Mouse (Mus musculus): ENCODE measurements around the gene Nr4a1. TPM values are rescaled to one million over a fixed set of nuclear protein-coding genes. Genes with fewer than 3 reads are reported as not detected.
A peak's percentile ranks its signal among the peaks of the same experiment; 100 is the strongest.

Nr4a1 gene
- 11.5 and 12.4 TPM in 2 replicates for polyA plus RNA-seq (2014; fragmentation: Nextera tagmentation; extraction: Ambion mirVana)

DNA sequence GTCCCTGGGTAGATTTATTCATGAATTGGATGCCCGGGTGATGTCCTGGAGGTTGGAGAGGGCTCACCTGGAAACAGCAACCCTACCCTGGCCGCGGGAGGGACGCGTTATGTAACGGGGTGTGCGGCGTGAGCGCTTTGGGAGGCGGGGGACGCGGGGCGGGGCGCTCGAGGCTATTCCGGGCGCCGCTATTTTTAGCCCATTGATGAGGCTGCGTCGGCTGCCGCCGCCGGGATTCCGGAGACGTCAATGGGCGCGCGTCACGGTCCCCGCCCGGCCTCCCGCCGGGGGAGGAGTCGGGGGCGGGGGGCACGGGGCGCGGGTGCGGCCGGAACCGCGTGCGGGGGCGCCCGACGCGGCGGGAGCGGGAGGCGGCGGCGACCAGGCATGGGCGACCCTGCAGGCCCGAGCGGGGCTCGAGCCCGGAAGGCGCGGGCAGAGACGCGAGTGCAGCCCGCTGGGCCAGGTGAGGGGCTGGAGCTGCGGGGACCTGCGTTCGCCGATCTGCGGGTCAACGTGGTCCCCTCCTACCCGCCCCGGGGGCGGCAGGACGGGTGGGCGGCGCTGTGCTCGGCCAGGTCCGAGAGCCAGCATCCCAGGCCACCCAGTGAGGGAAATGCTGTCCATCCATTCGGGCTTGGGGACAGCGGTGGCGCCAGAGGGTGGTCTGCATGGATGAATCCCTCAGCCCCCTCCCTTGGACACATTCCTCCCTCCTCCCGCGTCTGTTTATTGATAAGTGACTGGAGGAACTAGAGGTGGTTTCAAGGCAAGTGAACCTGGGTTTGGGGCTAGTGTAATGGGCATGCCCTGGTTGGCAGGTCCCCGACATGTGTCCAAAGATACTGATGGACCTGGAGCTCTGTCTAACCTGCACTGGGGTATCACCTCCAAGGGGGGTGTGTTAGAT, at the start of gene Nr4a1:
TSS of gene Nr4a1 (plus strand) at position 384 of the 910 bp plus-strand sequence.
- Histone ChIP-seq H3K4me3 (ENCODE audit: low read depth, low read length) (peak within 1 kb of the TSS; percentile 66), H3K4me1 (ENCODE audit: control insufficient read depth, insufficient read depth, low read length) (no peaks in the 10 kb centered on the region; the same call in none of the 2 replicates), H3K36me3 (ENCODE audit: control insufficient read depth, insufficient read depth, low read length) (no peaks in the 10 kb centered on the region), H3K9me3 (ENCODE audit: control insufficient read depth, low read length) (no peaks in the 10 kb centered on the region), H3K9ac (ENCODE audit: low read depth, low read length) (peak within 1 kb of the TSS; percentile 90), H3K27me3 (replicated peaks; ENCODE audit: control insufficient read depth, insufficient read depth, low read length) (no peaks in the 10 kb centered on the region), H3K4me2 (ENCODE audit: low read depth, low read length) (peak within 1 kb of the TSS; percentile 89), H3K27ac (replicated peaks; ENCODE audit: low read depth, low read length) (peak within 1 kb of the TSS; percentile 65)
- whole genome bisulfite sequencing = 1% methylated on average over 31 of the region's 82 CpGs
- DNase-seq (ENCODE audit: low spot score) (peak; percentile 82), ATAC-seq (ENCODE audit: low read depth) (peak; percentile 69)

DNA sequence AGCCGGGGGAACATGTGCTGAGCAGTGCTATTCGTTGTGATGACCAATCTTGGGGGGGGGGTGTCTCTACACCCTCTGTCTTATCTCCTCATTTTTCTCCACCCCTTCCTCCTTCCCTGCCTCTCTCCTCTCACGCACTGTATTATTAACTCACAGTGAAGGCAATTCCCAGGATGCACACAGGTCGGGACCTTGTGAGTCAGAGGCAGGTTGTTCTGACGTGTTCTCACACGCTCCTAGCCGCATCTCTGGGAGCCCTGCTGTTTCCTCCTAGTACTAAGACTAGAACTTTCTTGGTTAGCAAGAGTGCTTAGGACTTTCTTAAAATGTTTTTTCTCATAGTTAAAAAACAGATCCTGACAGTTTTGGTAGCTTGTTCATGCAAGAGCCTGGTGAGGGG, 49.3 kb upstream of the Nr4a1 start:
- Histone ChIP-seq H3K27me3 (replicated peaks; ENCODE audit: control insufficient read depth, insufficient read depth, low read length) (no peaks in the 10 kb centered on the region), H3K27ac (replicated peaks; ENCODE audit: low read depth, low read length) (no peak overlapping the region), H3K36me3 (ENCODE audit: control insufficient read depth, insufficient read depth, low read length) (peaks cover 90% of the 10 kb centered on the region), H3K4me3 (ENCODE audit: low read depth, low read length) (no peak overlapping the region), H3K4me2 (ENCODE audit: low read depth, low read length) (no peak overlapping the region), H3K9me3 (ENCODE audit: control insufficient read depth, low read length) (0 out of 2 replicates have a peak, but pooled peaks cover 4% of the 10 kb centered on the region), H3K4me1 (ENCODE audit: control insufficient read depth, insufficient read depth, low read length) (no peaks in the 10 kb centered on the region), H3K9ac (ENCODE audit: low read depth, low read length) (no peak overlapping the region)
- no peak for ATAC-seq (ENCODE audit: low read depth)
- 67% methylated on average over 7 of the region's 7 CpGs for WGBS
- no peak for DNase-seq (ENCODE audit: low spot score)

DNA sequence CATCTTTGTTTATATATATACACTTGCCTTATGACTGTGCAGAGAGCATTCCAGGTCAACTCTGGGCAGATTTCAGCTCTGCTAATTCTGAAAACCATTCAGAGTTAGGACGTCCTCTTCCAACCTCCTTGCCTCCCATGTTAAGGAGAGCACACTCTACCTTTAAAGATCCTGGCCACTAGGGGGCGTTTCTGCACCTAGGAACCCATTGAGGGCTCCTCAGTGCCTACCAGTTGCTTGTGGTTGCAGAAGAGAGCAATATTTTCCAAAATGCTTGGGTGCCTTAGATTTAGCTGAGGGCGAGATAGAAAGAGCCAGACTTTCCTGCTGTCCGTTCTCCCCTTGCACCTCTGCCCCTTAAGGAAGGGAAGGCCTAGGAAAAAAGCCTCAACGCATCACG, 43.8 kb upstream of the Nr4a1 start:
- peak; percentile 85 for DNase-seq (ENCODE audit: low spot score)
- Histone ChIP-seq H3K4me2 (ENCODE audit: low read depth, low read length) (no peak overlapping the region), H3K36me3 (ENCODE audit: control insufficient read depth, insufficient read depth, low read length) (peaks cover 81% of the 10 kb centered on the region), H3K27me3 (replicated peaks; ENCODE audit: control insufficient read depth, insufficient read depth, low read length) (no peaks in the 10 kb centered on the region), H3K4me3 (ENCODE audit: low read depth, low read length) (no peak overlapping the region), H3K27ac (replicated peaks; ENCODE audit: low read depth, low read length) (no peak overlapping the region), H3K9ac (ENCODE audit: low read depth, low read length) (no peak overlapping the region), H3K4me1 (ENCODE audit: control insufficient read depth, insufficient read depth, low read length) (no peaks in the 10 kb centered on the region), H3K9me3 (ENCODE audit: control insufficient read depth, low read length) (no peaks in the 10 kb centered on the region)
- no peak; the same call in 1 of the 2 replicates for ATAC-seq (ENCODE audit: low read depth)
- 66% methylated on average over 6 of the region's 6 CpGs for WGBS

DNA sequence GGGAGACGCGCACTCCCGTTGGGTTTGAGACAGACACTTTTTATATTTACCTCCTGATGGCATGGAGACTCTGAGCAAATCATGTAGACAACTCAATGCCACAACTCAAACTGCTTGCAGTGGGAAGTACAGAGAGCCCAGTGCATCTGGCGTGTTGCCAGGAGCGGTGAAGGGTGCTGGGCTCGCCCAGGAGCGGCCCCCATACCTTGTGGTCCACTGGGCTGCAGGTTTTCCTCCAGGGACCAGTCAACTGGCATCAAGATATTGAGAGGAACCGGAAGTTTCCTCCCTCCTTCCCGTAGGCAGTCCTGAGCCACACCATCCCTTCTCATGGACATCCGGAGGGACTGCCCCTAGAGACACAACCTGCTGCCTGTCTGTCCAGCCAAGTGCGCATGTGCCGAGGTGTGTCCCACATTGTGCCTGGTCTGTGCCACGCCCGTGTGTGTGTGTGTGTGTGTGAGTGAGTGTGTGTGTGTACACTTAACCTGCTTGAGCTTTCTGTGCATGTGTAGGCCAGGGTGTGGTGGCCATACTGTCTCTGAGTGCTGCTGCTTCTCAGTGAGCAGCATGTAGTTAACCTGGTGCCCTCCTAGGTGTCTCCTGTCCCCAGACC, 43.0 kb upstream of the Nr4a1 start:
- no peak overlapping the region for H3K27ac ChIP-seq (replicated peaks; ENCODE audit: low read depth, low read length)
- no peak for ATAC-seq (ENCODE audit: low read depth)
- H3K4me1 ChIP-seq (ENCODE audit: control insufficient read depth, insufficient read depth, low read length) = no peaks in the 10 kb centered on the region
- peaks cover 79% of the 10 kb centered on the region for H3K36me3 ChIP-seq (ENCODE audit: control insufficient read depth, insufficient read depth, low read length)
- H3K4me3 ChIP-seq (ENCODE audit: low read depth, low read length) = no peak overlapping the region
- 90% methylated on average over 14 of the region's 14 CpGs for WGBS
- no peak overlapping the region for H3K4me2 ChIP-seq (ENCODE audit: low read depth, low read length)
- no peaks in the 10 kb centered on the region for H3K27me3 ChIP-seq (replicated peaks; ENCODE audit: control insufficient read depth, insufficient read depth, low read length)
- no peak for DNase-seq (ENCODE audit: low spot score)
- H3K9me3 ChIP-seq (ENCODE audit: control insufficient read depth, low read length) = no peaks in the 10 kb centered on the region
- H3K9ac ChIP-seq (ENCODE audit: low read depth, low read length) = no peak overlapping the region

DNA sequence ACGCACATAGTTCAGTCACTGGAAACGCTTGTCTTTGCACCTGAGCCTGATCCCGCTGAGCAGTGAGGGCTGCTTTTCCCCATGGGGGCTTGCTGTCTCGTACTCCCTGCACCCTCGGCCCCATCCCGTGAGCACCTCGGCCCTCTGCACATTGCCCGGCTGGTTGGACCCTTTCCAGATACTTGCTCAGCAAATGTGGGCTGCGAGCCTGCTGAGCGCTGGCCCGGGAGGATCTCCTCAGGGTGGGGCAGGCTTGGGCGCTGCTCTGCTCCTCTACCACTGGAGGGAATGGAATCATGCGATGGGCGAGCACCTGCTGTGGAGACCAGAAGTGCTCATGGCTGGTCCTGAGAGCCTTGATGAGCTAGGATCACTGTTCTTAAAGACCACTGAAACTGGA, 41.6 kb upstream of the Nr4a1 start:
- 0 out of 2 replicates have a peak overlapping the region, but pooled peaks have one; percentile 14 for H3K9ac ChIP-seq (ENCODE audit: low read depth, low read length)
- peaks cover 67% of the 10 kb centered on the region for H3K36me3 ChIP-seq (ENCODE audit: control insufficient read depth, insufficient read depth, low read length)
- H3K27ac ChIP-seq (replicated peaks; ENCODE audit: low read depth, low read length) = no peak overlapping the region
- no peak overlapping the region for H3K4me2 ChIP-seq (ENCODE audit: low read depth, low read length)
- WGBS = 78% methylated on average over 14 of the region's 14 CpGs
- no peaks in the 10 kb centered on the region for H3K27me3 ChIP-seq (replicated peaks; ENCODE audit: control insufficient read depth, insufficient read depth, low read length)
- ATAC-seq (ENCODE audit: low read depth) (0 out of 2 replicates have a peak, but pooled peaks have one; percentile 35), DNase-seq (ENCODE audit: low spot score) (no peak)
- H3K4me3 ChIP-seq (ENCODE audit: low read depth, low read length) = no peak overlapping the region
- no peaks in the 10 kb centered on the region for H3K9me3 ChIP-seq (ENCODE audit: control insufficient read depth, low read length)
- no peaks in the 10 kb centered on the region for H3K4me1 ChIP-seq (ENCODE audit: control insufficient read depth, insufficient read depth, low read length)

DNA sequence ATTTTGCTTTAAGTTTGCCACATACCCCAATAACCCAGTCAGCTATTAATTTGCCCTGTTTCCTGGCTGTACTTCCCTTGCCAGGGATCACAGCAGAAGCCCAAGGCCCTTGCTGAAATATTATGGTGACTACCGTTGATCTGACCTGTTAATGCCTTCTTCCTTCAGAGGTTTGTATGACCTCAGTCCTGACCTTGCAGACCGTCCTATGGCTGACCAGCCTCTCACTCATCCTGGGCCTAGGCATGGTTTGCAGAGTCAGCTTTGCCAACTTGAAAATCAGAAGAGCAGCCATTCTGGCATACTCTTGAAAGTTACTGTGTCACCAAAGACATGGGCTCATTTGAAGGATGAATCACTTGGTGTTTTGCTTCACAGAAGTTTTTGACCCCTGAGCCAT, 38.9 kb upstream of the Nr4a1 start:
- H3K4me1 ChIP-seq (ENCODE audit: control insufficient read depth, insufficient read depth, low read length) = no peaks in the 10 kb centered on the region
- H3K4me2 ChIP-seq (ENCODE audit: low read depth, low read length) = no peak overlapping the region
- peaks cover 42% of the 10 kb centered on the region for H3K36me3 ChIP-seq (ENCODE audit: control insufficient read depth, insufficient read depth, low read length)
- no peaks in the 10 kb centered on the region for H3K9me3 ChIP-seq (ENCODE audit: control insufficient read depth, low read length)
- WGBS = 63% methylated on average over 2 of the region's 2 CpGs
- no peak for ATAC-seq (ENCODE audit: low read depth)
- no peak overlapping the region for H3K27ac ChIP-seq (replicated peaks; ENCODE audit: low read depth, low read length)
- H3K27me3 ChIP-seq (replicated peaks; ENCODE audit: control insufficient read depth, insufficient read depth, low read length) = no peaks in the 10 kb centered on the region
- H3K4me3 ChIP-seq (ENCODE audit: low read depth, low read length) = no peak overlapping the region
- no peak overlapping the region for H3K9ac ChIP-seq (ENCODE audit: low read depth, low read length)
- no peak for DNase-seq (ENCODE audit: low spot score)

DNA sequence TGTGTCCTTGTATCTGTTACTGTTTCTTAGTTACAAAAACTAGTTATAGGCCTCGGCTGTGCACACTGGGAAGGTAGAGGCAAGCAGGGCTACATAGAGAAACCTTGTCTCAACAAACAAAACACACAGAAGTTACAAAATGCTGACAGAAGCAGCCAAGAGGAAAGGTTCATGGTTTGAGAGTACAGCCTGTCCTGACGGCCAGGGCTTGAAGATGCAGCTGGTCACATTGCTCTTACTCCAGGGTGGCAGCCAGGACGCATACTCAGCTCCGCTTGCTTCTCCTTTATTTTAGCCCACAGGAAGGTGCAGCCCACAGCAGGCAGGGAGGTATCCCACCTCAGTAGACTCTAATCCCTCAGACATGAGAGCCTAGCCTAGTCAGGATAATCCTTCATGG, 38.0 kb upstream of the Nr4a1 start:
- H3K9ac ChIP-seq (ENCODE audit: low read depth, low read length) = no peak overlapping the region
- ATAC-seq (ENCODE audit: low read depth) (no peak), DNase-seq (ENCODE audit: low spot score) (no peak)
- H3K36me3 ChIP-seq (ENCODE audit: control insufficient read depth, insufficient read depth, low read length) = peaks cover 33% of the 10 kb centered on the region
- no peak overlapping the region for H3K4me2 ChIP-seq (ENCODE audit: low read depth, low read length)
- peaks cover under 1% of the 10 kb centered on the region; the same call in 1 of the 2 replicates for H3K4me1 ChIP-seq (ENCODE audit: control insufficient read depth, insufficient read depth, low read length)
- H3K9me3 ChIP-seq (ENCODE audit: control insufficient read depth, low read length) = no peaks in the 10 kb centered on the region
- no peaks in the 10 kb centered on the region for H3K27me3 ChIP-seq (replicated peaks; ENCODE audit: control insufficient read depth, insufficient read depth, low read length)
- no peak overlapping the region for H3K27ac ChIP-seq (replicated peaks; ENCODE audit: low read depth, low read length)
- H3K4me3 ChIP-seq (ENCODE audit: low read depth, low read length) = no peak overlapping the region
- 81% methylated on average over 4 of the region's 4 CpGs for whole genome bisulfite sequencing

DNA sequence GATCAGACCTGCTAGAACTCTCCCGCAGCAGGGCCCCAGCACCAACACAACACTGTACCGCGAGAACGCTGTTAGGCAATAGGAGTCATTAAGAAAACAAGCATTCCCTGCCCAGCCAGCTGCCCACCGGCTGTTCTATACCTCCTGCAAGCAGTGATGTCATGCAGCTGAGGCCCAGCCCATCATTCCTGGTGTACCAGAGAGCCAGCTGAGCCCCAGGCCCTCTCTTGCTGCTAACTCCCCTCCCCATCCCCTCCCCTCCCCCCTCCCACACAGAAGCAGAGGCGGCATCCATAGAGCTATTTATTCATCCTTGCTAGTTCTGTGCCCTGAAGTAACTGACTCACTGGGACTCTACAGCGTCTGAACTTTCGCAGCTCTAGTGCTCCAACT, 33.2 kb upstream of the Nr4a1 start:
- H3K4me3 ChIP-seq (ENCODE audit: low read depth, low read length) = no peak overlapping the region
- peak overlapping the region; percentile 81 for H3K27ac ChIP-seq (replicated peaks; ENCODE audit: low read depth, low read length)
- WGBS = 4% methylated on average over 8 of the region's 8 CpGs

More for the DNA sequence above, 33.2 kb upstream of the Nr4a1 start:
- H3K4me2 ChIP-seq (ENCODE audit: low read depth, low read length) = peak overlapping the region; percentile 50
- no peaks in the 10 kb centered on the region for H3K9me3 ChIP-seq (ENCODE audit: control insufficient read depth, low read length)
- H3K9ac ChIP-seq (ENCODE audit: low read depth, low read length) = no peak overlapping the region
- peaks cover 27% of the 10 kb centered on the region for H3K4me1 ChIP-seq (ENCODE audit: control insufficient read depth, insufficient read depth, low read length)
- no peaks in the 10 kb centered on the region for H3K27me3 ChIP-seq (replicated peaks; ENCODE audit: control insufficient read depth, insufficient read depth, low read length)
- H3K36me3 ChIP-seq (ENCODE audit: control insufficient read depth, insufficient read depth, low read length) = no peaks in the 10 kb centered on the region
- ATAC-seq (ENCODE audit: low read depth) = peak; percentile 64
- DNase-seq (ENCODE audit: low spot score) = peak; percentile 94

All from embryonic facial prominence, embryonic 14.5 days (tissue).